Mouse (Mus musculus): ENCODE measurements around the gene Taar2. TPM values are rescaled to one million over a fixed set of nuclear protein-coding genes. Genes with fewer than 3 reads are reported as not detected.

Gene Taar2
- polyA plus RNA-seq, 1 experiment = not detected

DNA sequence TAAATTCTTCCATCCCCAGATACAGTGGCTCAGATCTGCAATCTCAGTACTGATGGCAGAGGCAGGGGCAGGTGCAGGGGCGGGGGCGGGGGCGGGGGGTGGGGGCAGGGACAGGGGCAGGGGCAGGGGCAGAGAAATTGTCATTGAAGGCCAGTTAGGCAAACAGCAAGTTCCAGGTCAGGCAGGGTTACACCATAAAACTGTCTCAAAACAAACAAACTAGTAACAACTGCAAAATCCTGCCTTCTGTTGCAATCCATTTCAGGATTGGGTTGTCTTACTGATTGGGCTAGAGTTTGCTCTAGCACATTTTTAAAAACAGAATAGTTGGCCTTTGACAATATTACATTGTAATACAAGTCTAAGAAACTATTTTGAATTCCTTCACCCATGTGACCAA lies 15.9 kb upstream of the Taar2 start:
- H3K4me3 ChIP-seq (ENCODE audit: extremely low read depth, insufficient read depth, insufficient read length) = no peak overlapping the region
- no peaks in the 10 kb centered on the region for H3K4me1 ChIP-seq (ENCODE audit: control insufficient read depth, insufficient read depth, insufficient read length)
- H3K36me3 ChIP-seq (ENCODE audit: control insufficient read depth, insufficient read depth, low read length) = no peaks in the 10 kb centered on the region
- no peak overlapping the region for H3K27ac ChIP-seq (ENCODE audit: insufficient read depth, low read length)
- no peak for DNase-seq (ENCODE audit: low read depth in 1 of 2, low spot score in 2 of 2)
- H3K27me3 ChIP-seq (ENCODE audit: control insufficient read depth, insufficient read depth, low read length) = no peaks in the 10 kb centered on the region
- 86% methylated on average over 3 of the region's 3 CpGs for WGBS
- TF ChIP-seq POLR2A (IDR thresholded peaks at IDR 0.05; ENCODE audit: low read depth, low read length) (no peak), CTCF (IDR thresholded peaks at IDR 0.05; ENCODE audit: extremely low read depth, insufficient read depth, insufficient read length, insufficient replicate concordance) (no peak)

DNA sequence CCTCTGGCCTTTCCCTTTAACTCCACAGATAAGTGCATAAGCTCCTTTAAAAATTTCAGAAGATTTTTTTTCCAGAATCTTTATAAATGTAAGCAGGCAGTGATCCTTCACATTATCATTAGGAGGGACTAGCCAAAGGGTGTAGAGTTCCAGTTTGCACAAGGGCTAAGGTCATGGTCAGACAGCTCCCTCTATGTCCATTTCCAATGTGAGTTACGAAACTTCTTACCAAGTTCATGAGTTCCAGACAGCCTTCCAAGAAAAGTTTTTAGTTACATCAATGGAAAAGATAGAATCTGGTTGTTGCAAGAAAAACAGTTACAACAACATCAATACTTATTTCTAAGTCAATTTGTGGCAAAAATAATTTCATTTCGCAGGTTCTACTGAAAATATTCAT lies 14.4 kb upstream of the Taar2 start:
- no peak for DNase-seq (ENCODE audit: low read depth in 1 of 2, low spot score in 2 of 2)
- no peaks in the 10 kb centered on the region for H3K4me1 ChIP-seq (ENCODE audit: control insufficient read depth, insufficient read depth, insufficient read length)
- no peak overlapping the region for H3K27ac ChIP-seq (ENCODE audit: insufficient read depth, low read length)
- WGBS = 79% methylated on average over 2 of the region's 2 CpGs
- no peaks in the 10 kb centered on the region for H3K27me3 ChIP-seq (ENCODE audit: control insufficient read depth, insufficient read depth, low read length)
- no peaks in the 10 kb centered on the region for H3K36me3 ChIP-seq (ENCODE audit: control insufficient read depth, insufficient read depth, low read length)
- H3K4me3 ChIP-seq (ENCODE audit: extremely low read depth, insufficient read depth, insufficient read length) = no peak overlapping the region
- TF ChIP-seq CTCF (IDR thresholded peaks at IDR 0.05; ENCODE audit: extremely low read depth, insufficient read depth, insufficient read length, insufficient replicate concordance) (no peak), POLR2A (IDR thresholded peaks at IDR 0.05; ENCODE audit: low read depth, low read length) (no peak)

DNA sequence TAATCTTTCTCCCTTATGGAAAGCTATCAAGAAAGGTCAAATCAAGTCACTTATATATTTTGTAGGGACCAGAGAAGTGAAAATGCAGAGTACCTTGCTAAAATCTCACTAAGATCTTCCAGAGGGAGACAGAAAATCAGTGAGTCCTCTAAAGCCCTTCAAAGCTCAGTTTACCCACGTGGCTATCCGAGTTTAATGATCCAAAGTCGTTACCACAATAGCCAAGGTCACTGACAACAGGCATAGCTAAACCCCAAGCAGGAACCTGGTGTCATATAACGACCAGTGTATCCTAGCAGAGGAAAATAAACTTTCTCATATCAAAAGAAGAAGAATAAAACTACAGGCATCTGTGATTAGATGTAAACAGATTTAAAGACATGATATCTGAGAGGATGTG lies 759 bp upstream of the Taar2 start:
- Histone ChIP-seq H3K27me3 (ENCODE audit: control insufficient read depth, insufficient read depth, low read length) (no peaks in the 10 kb centered on the region), H3K36me3 (ENCODE audit: control insufficient read depth, insufficient read depth, low read length) (no peaks in the 10 kb centered on the region), H3K4me3 (ENCODE audit: extremely low read depth, insufficient read depth, insufficient read length) (no peak overlapping the region), H3K27ac (ENCODE audit: insufficient read depth, low read length) (no peak overlapping the region), H3K4me1 (ENCODE audit: control insufficient read depth, insufficient read depth, insufficient read length) (no peaks in the 10 kb centered on the region)
- 58% methylated on average over 4 of the region's 4 CpGs for WGBS
- DNase-seq (ENCODE audit: low read depth in 1 of 2, low spot score in 2 of 2) = no peak
- TF ChIP-seq CTCF (IDR thresholded peaks at IDR 0.05; ENCODE audit: extremely low read depth, insufficient read depth, insufficient read length, insufficient replicate concordance) = no peak
- no peak for TF ChIP-seq POLR2A (IDR thresholded peaks at IDR 0.05; ENCODE audit: low read depth, low read length)

DNA sequence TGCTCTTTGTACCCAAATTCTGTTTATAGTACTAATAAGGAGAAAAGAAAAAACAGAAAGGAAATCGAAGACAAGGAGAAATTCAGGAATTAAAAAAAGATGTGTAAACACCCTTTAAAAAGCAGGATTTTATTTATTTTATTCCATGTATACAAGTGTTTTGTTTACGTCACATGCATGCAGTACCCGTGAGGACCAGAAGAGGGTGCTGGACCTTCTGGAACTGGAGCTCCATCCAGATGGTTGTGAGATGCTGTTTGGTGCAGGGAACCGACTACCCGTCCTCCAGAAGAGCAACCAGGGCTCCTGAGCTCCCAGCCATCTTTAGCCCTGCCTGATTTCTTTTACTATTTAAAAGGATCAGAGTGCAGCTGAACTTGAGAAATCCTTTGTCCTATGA lies 4.1 kb downstream of the Taar2 start:
- no peaks in the 10 kb centered on the region for H3K27me3 ChIP-seq (ENCODE audit: control insufficient read depth, insufficient read depth, low read length)
- 0 out of 2 replicates have a peak, but pooled peaks have one; percentile 4 for TF ChIP-seq CTCF (IDR thresholded peaks at IDR 0.05; ENCODE audit: extremely low read depth, insufficient read depth, insufficient read length, insufficient replicate concordance)
- no peak for TF ChIP-seq POLR2A (IDR thresholded peaks at IDR 0.05; ENCODE audit: low read depth, low read length)
- no peaks in the 10 kb centered on the region for H3K36me3 ChIP-seq (ENCODE audit: control insufficient read depth, insufficient read depth, low read length)
- H3K27ac ChIP-seq (ENCODE audit: insufficient read depth, low read length) = no peak overlapping the region
- WGBS = 81% methylated on average over 5 of the region's 5 CpGs
- H3K4me1 ChIP-seq (ENCODE audit: control insufficient read depth, insufficient read depth, insufficient read length) = no peaks in the 10 kb centered on the region
- no peak overlapping the region for H3K4me3 ChIP-seq (ENCODE audit: extremely low read depth, insufficient read depth, insufficient read length)
- DNase-seq (ENCODE audit: low read depth in 1 of 2, low spot score in 2 of 2) = no peak

DNA sequence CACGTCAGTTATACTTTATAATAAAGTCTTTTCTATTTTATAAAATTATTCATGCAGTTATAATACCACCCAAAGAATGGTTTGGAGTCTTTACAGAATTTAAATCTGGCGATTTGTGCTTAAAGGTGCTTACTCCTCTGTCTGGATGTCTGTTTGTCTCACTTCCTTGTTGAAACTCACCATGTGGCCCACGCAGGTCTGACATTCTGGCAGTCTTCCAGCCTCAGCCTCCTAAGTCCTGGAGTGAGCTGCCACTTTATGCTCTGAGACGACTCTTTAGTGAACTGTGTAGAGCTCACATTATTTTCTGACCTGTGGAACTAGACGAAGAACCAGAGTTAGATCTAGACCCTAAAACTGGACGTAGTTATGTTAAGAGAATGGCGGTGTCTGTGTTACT lies 9.7 kb downstream of the Taar2 start:
- Histone ChIP-seq H3K36me3 (ENCODE audit: control insufficient read depth, insufficient read depth, low read length) (no peaks in the 10 kb centered on the region), H3K4me3 (ENCODE audit: extremely low read depth, insufficient read depth, insufficient read length) (no peak overlapping the region), H3K27me3 (ENCODE audit: control insufficient read depth, insufficient read depth, low read length) (no peaks in the 10 kb centered on the region), H3K27ac (ENCODE audit: insufficient read depth, low read length) (no peak overlapping the region), H3K4me1 (ENCODE audit: control insufficient read depth, insufficient read depth, insufficient read length) (no peaks in the 10 kb centered on the region)
- WGBS = 54% methylated on average over 7 of the region's 7 CpGs
- DNase-seq (ENCODE audit: low read depth in 1 of 2, low spot score in 2 of 2) = no peak
- TF ChIP-seq POLR2A (IDR thresholded peaks at IDR 0.05; ENCODE audit: low read depth, low read length) (no peak), CTCF (IDR thresholded peaks at IDR 0.05; ENCODE audit: extremely low read depth, insufficient read depth, insufficient read length, insufficient replicate concordance) (no peak)

DNA sequence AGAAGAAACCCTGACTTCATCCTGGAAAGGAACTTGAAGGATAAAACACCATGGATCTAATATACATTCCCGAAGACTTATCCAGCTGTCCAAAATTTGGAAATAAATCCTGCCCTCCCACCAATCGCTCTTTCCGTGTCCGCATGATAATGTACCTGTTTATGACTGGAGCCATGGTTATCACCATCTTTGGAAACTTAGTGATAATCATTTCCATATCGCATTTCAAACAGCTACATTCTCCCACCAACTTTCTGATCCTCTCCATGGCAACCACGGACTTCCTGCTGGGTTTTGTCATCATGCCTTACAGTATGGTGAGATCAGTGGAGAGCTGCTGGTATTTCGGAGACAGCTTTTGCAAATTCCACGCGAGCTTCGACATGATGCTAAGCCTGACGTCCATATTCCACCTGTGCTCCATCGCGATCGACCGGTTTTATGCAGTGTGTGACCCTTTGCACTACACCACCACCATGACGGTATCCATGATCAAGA lies 11.2 kb downstream of the Taar2 start, which contains the start of gene Taar3:
TSS of gene Taar3 (plus strand) at position 51 of the 498 bp plus-strand sequence.
- Histone ChIP-seq H3K36me3 (ENCODE audit: control insufficient read depth, insufficient read depth, low read length) (no peaks in the 10 kb centered on the region), H3K27ac (ENCODE audit: insufficient read depth, low read length) (no peak within 1 kb of the TSS), H3K4me3 (ENCODE audit: extremely low read depth, insufficient read depth, insufficient read length) (no peak within 1 kb of the TSS), H3K4me1 (ENCODE audit: control insufficient read depth, insufficient read depth, insufficient read length) (no peaks in the 10 kb centered on the region), H3K27me3 (ENCODE audit: control insufficient read depth, insufficient read depth, low read length) (no peaks in the 10 kb centered on the region)
- no peak for DNase-seq (ENCODE audit: low read depth in 1 of 2, low spot score in 2 of 2)
- TF ChIP-seq POLR2A (IDR thresholded peaks at IDR 0.05; ENCODE audit: low read depth, low read length) (no peak), CTCF (IDR thresholded peaks at IDR 0.05; ENCODE audit: extremely low read depth, insufficient read depth, insufficient read length, insufficient replicate concordance) (no peak)
- WGBS = 90% methylated on average over 16 of the region's 16 CpGs

DNA sequence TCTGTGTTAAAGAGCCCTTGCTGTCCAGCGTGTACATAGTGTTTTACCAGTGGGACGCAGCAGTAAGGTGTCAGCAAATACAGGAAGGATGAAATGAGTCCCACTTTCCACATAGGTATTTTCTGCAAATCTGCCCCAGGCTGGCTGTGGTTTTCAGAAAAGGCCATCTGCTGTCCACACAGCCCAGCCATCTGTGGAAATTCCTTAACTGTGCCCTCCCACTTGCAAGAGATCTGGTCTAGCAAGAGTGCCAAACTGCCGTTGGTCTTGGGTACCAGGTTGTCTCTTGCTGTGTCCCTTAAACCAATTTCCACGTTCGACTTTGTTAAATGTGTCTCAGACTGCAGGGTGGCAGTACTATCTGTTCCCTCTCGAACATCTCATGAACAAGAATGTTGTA lies 13.3 kb downstream of the Taar2 start:
- Histone ChIP-seq H3K27me3 (ENCODE audit: control insufficient read depth, insufficient read depth, low read length) (no peaks in the 10 kb centered on the region), H3K36me3 (ENCODE audit: control insufficient read depth, insufficient read depth, low read length) (no peaks in the 10 kb centered on the region), H3K4me1 (ENCODE audit: control insufficient read depth, insufficient read depth, insufficient read length) (no peaks in the 10 kb centered on the region), H3K27ac (ENCODE audit: insufficient read depth, low read length) (no peak overlapping the region), H3K4me3 (ENCODE audit: extremely low read depth, insufficient read depth, insufficient read length) (no peak overlapping the region)
- 85% methylated on average over 6 of the region's 6 CpGs for WGBS
- DNase-seq (ENCODE audit: low read depth in 1 of 2, low spot score in 2 of 2) = no peak
- TF ChIP-seq POLR2A (IDR thresholded peaks at IDR 0.05; ENCODE audit: low read depth, low read length) = no peak
- TF ChIP-seq CTCF (IDR thresholded peaks at IDR 0.05; ENCODE audit: extremely low read depth, insufficient read depth, insufficient read length, insufficient replicate concordance) = no peak

Measured in spleen, adult 2 months (tissue).